In the genomic region with DNA sequence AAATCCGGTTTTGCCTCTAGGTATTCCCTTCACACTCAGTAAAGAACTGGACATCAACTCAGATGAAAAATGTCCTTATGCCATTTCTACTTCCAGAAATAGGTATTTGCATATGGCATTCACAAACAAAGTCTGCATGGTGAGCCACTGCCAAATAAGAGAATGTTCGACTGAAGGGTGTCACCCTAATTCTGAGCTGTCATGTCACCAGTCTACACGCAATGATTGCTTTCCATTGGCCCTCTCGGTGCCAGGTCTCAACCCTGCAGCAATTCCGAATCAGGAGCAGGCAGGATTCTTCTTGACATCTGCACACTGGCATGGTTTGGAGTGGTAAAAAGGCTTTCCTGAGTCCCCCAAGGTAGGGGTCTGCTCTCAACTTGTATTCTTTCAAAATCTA, we compare ENCODE assay signal across 16 mouse cellular contexts.
"Had no signal": no experiment of that assay in that cellular context is flagged by ENCODE, and none has a peak within 500 bp of the region (broad histone marks: within the 10 kb centered on the region; RNA-seq: fewer than 3 reads in every experiment).

No protein-coding gene starts in this region.

- DNase-seq: kidney, postnatal 10 days; kidney, postnatal 4 days; lung, postnatal 14 days; right cerebral cortex, adult 18-20 months; right cerebral cortex, postnatal 25 days; thymus, adult 18-20 months; thymus, postnatal 14 days had no signal

- H3K27ac ChIP-seq: layer of hippocampus, adult 2 months; limb, embryonic 15.5 days; liver, embryonic 12.5 days; lung, embryonic 15.5 days; macrophage; midbrain, embryonic 12.5 days; neural tube, embryonic 15.5 days; stomach, postnatal 0 days had no signal

- H3K4me3 ChIP-seq: layer of hippocampus, adult 2 months; limb, embryonic 15.5 days; liver, embryonic 12.5 days; lung, embryonic 15.5 days; midbrain, embryonic 12.5 days; myocyte; neural tube, embryonic 15.5 days had no signal

- H3K4me2 ChIP-seq: limb, embryonic 15.5 days; liver, embryonic 12.5 days; lung, embryonic 15.5 days; midbrain, embryonic 12.5 days; neural tube, embryonic 15.5 days had no signal

- H3K4me1 ChIP-seq: limb, embryonic 15.5 days; liver, embryonic 12.5 days; lung, embryonic 15.5 days; midbrain, embryonic 12.5 days; neural tube, embryonic 15.5 days had no signal

- H3K36me3 ChIP-seq: limb, embryonic 15.5 days; liver, embryonic 12.5 days; lung, embryonic 15.5 days; midbrain, embryonic 12.5 days; neural tube, embryonic 15.5 days had no signal

- H3K27me3 ChIP-seq: limb, embryonic 15.5 days; liver, embryonic 12.5 days; lung, embryonic 15.5 days; midbrain, embryonic 12.5 days; neural tube, embryonic 15.5 days had no signal

- ATAC-seq: liver, embryonic 12.5 days had no signal

- H3K9ac ChIP-seq: limb, embryonic 15.5 days; liver, embryonic 12.5 days; lung, embryonic 15.5 days; midbrain, embryonic 12.5 days; neural tube, embryonic 15.5 days had no signal

- H3K9me3 ChIP-seq: limb, embryonic 15.5 days; liver, embryonic 12.5 days; lung, embryonic 15.5 days; midbrain, embryonic 12.5 days; neural tube, embryonic 15.5 days had no signal
